Mouse (Mus musculus) bone marrow macrophage, adult 2 months (primary cell): Measurements from ENCODE around the gene Nfib.

Source experiments
- CTCF ChIP-seq: IDR thresholded peaks from 2 replicates; pipeline ENCODE4 v1.5.1; 2012; ENCODE audit warnings: low read depth, mild to moderate bottlenecking, low read length, moderate library complexity
- POLR2A ChIP-seq: IDR thresholded peaks from 2 replicates; pipeline ENCODE4 v1.6.1; 2012; ENCODE audit warnings: mild to moderate bottlenecking, low read depth, low read length, borderline replicate concordance

GRCm38 (mm10) chr4:82325409-82326139, 380.0 kb downstream of the Nfib start:
- no peak for TF ChIP-seq CTCF
- TF ChIP-seq POLR2A = no peak
